Mouse (Mus musculus): Measurements from ENCODE around the gene Cd40. TPM values are rescaled to one million over a fixed set of nuclear protein-coding genes. Genes with fewer than 3 reads are reported as not detected.

Gene Cd40
- polyA plus RNA-seq (2015; fragmentation: Nextera tagmentation; extraction: Ambion mirVana) = 3.6 and 4.6 TPM in 2 replicates

GRCm38 (mm10) chr2:165054888-165055852 lies at the start of gene Cd40:
Cd40 (plus strand) TSS chr2:165055627.
- no peak for TF ChIP-seq CTCF (IDR thresholded peaks at IDR 0.05; ENCODE audit: low read depth)
- Histone ChIP-seq H3K9me3 (ENCODE audit: control insufficient read depth) (no peaks in the 10 kb centered on the region), H3K4me1 (replicated peaks; ENCODE audit: control insufficient read depth, insufficient read depth, low read length) (0 out of 2 replicates have a peak, but pooled peaks cover 10% of the 10 kb centered on the region), H3K27ac (ENCODE audit: low read depth, low read length) (no peak within 1 kb of the TSS; the same call in 1 of the 2 replicates), H3K9ac (ENCODE audit: low read depth, low read length) (peak within 1 kb of the TSS; percentile 26; the same call in 1 of the 2 replicates), H3K36me3 (ENCODE audit: control insufficient read depth, insufficient read depth) (no peaks in the 10 kb centered on the region), H3K4me2 (replicated peaks; ENCODE audit: low read depth) (peak within 1 kb of the TSS; percentile 60), H3K4me3 (ENCODE audit: low read depth, low read length) (peak within 1 kb of the TSS; percentile 38), H3K27me3 (replicated peaks; ENCODE audit: control insufficient read depth, insufficient read depth, low read length) (no peaks in the 10 kb centered on the region)
- peak; percentile 85 for ATAC-seq
- 10% methylated on average over 25 of the region's 25 CpGs for WGBS

- Histone ChIP-seq H3K4me3 (ENCODE audit: low read depth, low read length) (no peak overlapping the region), H3K36me3 (ENCODE audit: control insufficient read depth, insufficient read depth) (peaks cover 87% of the 10 kb centered on the region), H3K9me3 (ENCODE audit: control insufficient read depth) (no peaks in the 10 kb centered on the region), H3K27ac (ENCODE audit: low read depth, low read length) (no peak overlapping the region), H3K4me1 (replicated peaks; ENCODE audit: control insufficient read depth, insufficient read depth, low read length) (no peaks in the 10 kb centered on the region), H3K9ac (ENCODE audit: low read depth, low read length) (no peak overlapping the region), H3K4me2 (replicated peaks; ENCODE audit: low read depth) (no peak overlapping the region), H3K27me3 (replicated peaks; ENCODE audit: control insufficient read depth, insufficient read depth, low read length) (no peaks in the 10 kb centered on the region)
- WGBS = 93% methylated on average over 4 of the region's 4 CpGs
- no peak for TF ChIP-seq CTCF (IDR thresholded peaks at IDR 0.05; ENCODE audit: low read depth)
- ATAC-seq = no peak
These were observed 48.6 kb upstream of the Cd40 start for GRCm38 (mm10) chr2:165006813-165007212.

- no peak for TF ChIP-seq CTCF (IDR thresholded peaks at IDR 0.05; ENCODE audit: low read depth)
- WGBS = 96% methylated on average over 1 of the region's 1 CpGs
These were observed 47.4 kb upstream of the Cd40 start for GRCm38 (mm10) chr2:165007986-165008385.

GRCm38 (mm10) chr2:165009161-165009560 lies 46.3 kb upstream of the Cd40 start:
- Histone ChIP-seq H3K27ac (ENCODE audit: low read depth, low read length) (no peak overlapping the region), H3K36me3 (ENCODE audit: control insufficient read depth, insufficient read depth) (peaks cover 67% of the 10 kb centered on the region), H3K9ac (ENCODE audit: low read depth, low read length) (no peak overlapping the region), H3K4me2 (replicated peaks; ENCODE audit: low read depth) (no peak overlapping the region), H3K9me3 (ENCODE audit: control insufficient read depth) (no peaks in the 10 kb centered on the region), H3K27me3 (replicated peaks; ENCODE audit: control insufficient read depth, insufficient read depth, low read length) (no peaks in the 10 kb centered on the region), H3K4me3 (ENCODE audit: low read depth, low read length) (no peak overlapping the region), H3K4me1 (replicated peaks; ENCODE audit: control insufficient read depth, insufficient read depth, low read length) (no peaks in the 10 kb centered on the region)
- no peak for ATAC-seq
- no peak for TF ChIP-seq CTCF (IDR thresholded peaks at IDR 0.05; ENCODE audit: low read depth)
- WGBS = 94% methylated on average over 14 of the region's 14 CpGs

More at GRCm38 (mm10) chr2:165007986-165008385, 47.4 kb upstream of the Cd40 start:
- no peak overlapping the region for H3K4me3 ChIP-seq (ENCODE audit: low read depth, low read length)
- no peak overlapping the region for H3K27ac ChIP-seq (ENCODE audit: low read depth, low read length)
- no peak overlapping the region for H3K9ac ChIP-seq (ENCODE audit: low read depth, low read length)
- no peaks in the 10 kb centered on the region for H3K27me3 ChIP-seq (replicated peaks; ENCODE audit: control insufficient read depth, insufficient read depth, low read length)
- H3K4me1 ChIP-seq (replicated peaks; ENCODE audit: control insufficient read depth, insufficient read depth, low read length) = no peaks in the 10 kb centered on the region
- no peaks in the 10 kb centered on the region for H3K9me3 ChIP-seq (ENCODE audit: control insufficient read depth)
- no peak for ATAC-seq
- H3K4me2 ChIP-seq (replicated peaks; ENCODE audit: low read depth) = no peak overlapping the region
- peaks cover 78% of the 10 kb centered on the region for H3K36me3 ChIP-seq (ENCODE audit: control insufficient read depth, insufficient read depth)

- H3K9me3 ChIP-seq (ENCODE audit: control insufficient read depth) = no peaks in the 10 kb centered on the region
- WGBS = 83% methylated on average over 2 of the region's 2 CpGs
- no peak for TF ChIP-seq CTCF (IDR thresholded peaks at IDR 0.05; ENCODE audit: low read depth)
- H3K36me3 ChIP-seq (ENCODE audit: control insufficient read depth, insufficient read depth) = peaks cover 62% of the 10 kb centered on the region
- no peak overlapping the region for H3K4me3 ChIP-seq (ENCODE audit: low read depth, low read length)
- no peak for ATAC-seq
- H3K4me2 ChIP-seq (replicated peaks; ENCODE audit: low read depth) = no peak overlapping the region
- H3K27ac ChIP-seq (ENCODE audit: low read depth, low read length) = no peak overlapping the region
- no peaks in the 10 kb centered on the region for H3K4me1 ChIP-seq (replicated peaks; ENCODE audit: control insufficient read depth, insufficient read depth, low read length)
- H3K27me3 ChIP-seq (replicated peaks; ENCODE audit: control insufficient read depth, insufficient read depth, low read length) = no peaks in the 10 kb centered on the region
- H3K9ac ChIP-seq (ENCODE audit: low read depth, low read length) = no peak overlapping the region
These were observed 45.8 kb upstream of the Cd40 start for GRCm38 (mm10) chr2:165009581-165009980.

- Histone ChIP-seq H3K4me3 (ENCODE audit: low read depth, low read length) (no peak overlapping the region), H3K27me3 (replicated peaks; ENCODE audit: control insufficient read depth, insufficient read depth, low read length) (no peaks in the 10 kb centered on the region), H3K9ac (ENCODE audit: low read depth, low read length) (no peak overlapping the region), H3K27ac (ENCODE audit: low read depth, low read length) (no peak overlapping the region), H3K9me3 (ENCODE audit: control insufficient read depth) (no peaks in the 10 kb centered on the region), H3K4me2 (replicated peaks; ENCODE audit: low read depth) (no peak overlapping the region), H3K4me1 (replicated peaks; ENCODE audit: control insufficient read depth, insufficient read depth, low read length) (no peaks in the 10 kb centered on the region), H3K36me3 (ENCODE audit: control insufficient read depth, insufficient read depth) (peaks cover 55% of the 10 kb centered on the region)
- WGBS = 58% methylated on average over 10 of the region's 10 CpGs
- ATAC-seq = no peak
- no peak for TF ChIP-seq CTCF (IDR thresholded peaks at IDR 0.05; ENCODE audit: low read depth)
These were observed 45.1 kb upstream of the Cd40 start for GRCm38 (mm10) chr2:165010351-165010750.
